Mouse (Mus musculus): ENCODE results near the gene Pithd1. TPM values are rescaled to one million over a fixed set of nuclear protein-coding genes. Genes with fewer than 3 reads are reported as not detected.
"Not testable (repeated sequence)": the region's sequence is repeated elsewhere in the genome, so short reads cannot be mapped to it uniquely, and the experiment has no call there.

Gene Pithd1
- total RNA-seq, 2 experiments from 2014 or later, result 17.0 to 19.4 TPM

GRCm38 (mm10) chr4:135995118-135995517 is 8.1 kb upstream of the Pithd1 start:
- intact Hi-C loops (cut with DNase I), result no loop called here
- no peak for DNase-seq

- intact Hi-C loops (cut with DNase I), result no loop called here
These were observed 6.9 kb upstream of the Pithd1 start for GRCm38 (mm10) chr4:135993941-135994340.

DNA sequence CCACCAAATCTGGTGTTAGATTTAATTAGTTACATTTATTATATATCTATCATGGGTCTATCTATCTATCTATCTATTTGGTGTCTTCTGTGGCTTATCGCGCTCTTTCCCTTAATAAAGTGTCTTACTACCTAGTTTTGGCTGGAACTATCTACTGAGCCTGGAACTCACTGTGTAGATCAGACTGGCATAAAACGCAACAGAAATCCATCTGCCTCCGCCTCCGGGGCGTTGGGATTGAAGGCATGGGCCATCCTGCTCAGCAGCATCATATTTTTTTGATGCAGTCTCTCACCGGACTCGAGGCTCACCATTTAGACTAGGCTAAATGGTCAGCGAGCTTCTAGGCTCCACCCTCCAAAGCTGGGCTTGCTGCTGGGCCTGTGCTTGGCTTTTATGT is 650 bp upstream of the Pithd1 start:
- no peak for DNase-seq
- intact Hi-C loops (cut with DNase I), result loop anchor here (5.0 kb wide), 1 partner anchor 65 kb away; the partner anchor contains the start of gene Rpl11

More at GRCm38 (mm10) chr4:135993941-135994340, 6.9 kb upstream of the Pithd1 start:
- DNase-seq, result no peak

- DNase-seq, result no peak
- intact Hi-C loops (cut with DNase I), result loop anchor here (5.0 kb wide), 1 partner anchor 66 kb away; the partner anchor contains the start of gene Rpl11
These were observed 642 bp downstream of the Pithd1 start for GRCm38 (mm10) chr4:135986301-135986942.

DNA sequence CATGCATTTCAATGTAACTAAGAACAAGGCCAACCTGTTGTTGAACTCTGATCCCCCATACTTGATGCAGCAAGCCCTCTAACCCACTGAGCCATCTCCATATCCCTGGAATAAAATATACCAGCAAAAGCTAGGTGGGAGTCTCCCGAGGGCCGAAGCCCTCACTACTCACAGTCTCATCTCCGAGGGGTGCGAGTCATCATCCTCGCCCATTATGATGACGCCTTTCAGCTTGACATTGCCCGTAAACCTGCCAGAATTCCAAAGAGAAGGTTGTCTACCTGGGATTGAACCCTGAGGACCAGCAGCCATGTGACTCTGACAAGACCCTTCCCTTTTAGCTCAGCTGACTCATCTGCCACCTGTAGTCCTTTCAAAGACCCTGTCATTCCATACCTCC is 1.3 kb downstream of the Pithd1 start:
- DNase-seq, result no peak
- intact Hi-C loops (cut with DNase I), result loop anchor here (5.0 kb wide), 1 partner anchor 67 kb away; the partner anchor contains the start of gene Rpl11

DNA sequence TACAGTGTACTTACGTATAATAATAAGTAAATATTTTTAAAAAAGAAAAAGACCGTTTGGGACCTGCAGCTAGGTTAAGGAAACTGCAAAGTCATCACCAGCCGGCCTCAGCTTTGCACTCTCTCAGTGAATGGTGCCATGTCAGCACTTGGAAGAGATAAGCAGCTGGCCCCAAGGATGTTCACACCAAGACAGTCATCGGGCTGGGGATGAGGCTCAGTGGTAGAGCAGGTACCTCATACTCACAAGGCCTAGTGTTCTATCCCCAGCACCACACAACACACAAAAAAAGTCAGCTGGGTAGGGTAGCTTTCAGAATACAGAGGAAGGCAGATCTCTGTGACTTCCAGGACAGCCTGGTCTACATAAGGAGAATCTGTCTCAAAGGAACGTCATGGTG is 1.9 kb downstream of the Pithd1 start:
- intact Hi-C loops (cut with DNase I), result loop anchor here (5.0 kb wide), 1 partner anchor 67 kb away; the partner anchor contains the start of gene Rpl11
- DNase-seq, result no peak

DNA sequence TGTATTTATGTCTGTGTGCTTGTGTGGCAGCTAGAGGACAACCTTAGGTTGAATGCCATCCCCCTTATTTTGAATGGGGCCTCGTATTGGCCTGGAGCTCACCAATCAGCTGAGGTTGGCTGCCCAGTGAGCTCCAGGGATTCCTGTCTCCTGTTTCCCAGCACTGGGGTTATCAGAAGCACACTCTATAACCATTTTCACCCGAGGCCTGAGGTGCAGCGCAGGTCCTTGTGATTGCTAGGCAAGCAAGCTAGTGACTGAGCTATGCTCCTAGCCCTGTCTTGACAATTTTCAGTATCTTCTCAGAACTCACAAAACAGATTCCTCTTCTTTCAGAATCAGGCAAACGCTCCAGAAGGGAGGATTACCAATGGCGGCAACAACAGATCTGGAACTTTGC is 2.5 kb downstream of the Pithd1 start:
- intact Hi-C loops (cut with DNase I), result no loop called here
- no peak for DNase-seq

- intact Hi-C loops (cut with DNase I), result no loop called here
- no peak for DNase-seq
These were observed 5.5 kb downstream of the Pithd1 start for GRCm38 (mm10) chr4:135981524-135982063.

GRCm38 (mm10) chr4:135980223-135980622 is 6.8 kb downstream of the Pithd1 start:
- intact Hi-C loops (cut with DNase I); DNase-seq: not testable (repeated sequence)

- intact Hi-C loops (cut with DNase I), result no loop called here
- DNase-seq, result no peak
These were observed 10.9 kb downstream of the Pithd1 start for GRCm38 (mm10) chr4:135976146-135976545.

GRCm38 (mm10) chr4:135972911-135973811 is 13.9 kb downstream of the Pithd1 start:
- intact Hi-C loops (cut with DNase I), result loop anchor here (5.0 kb wide), 1 partner anchor 79 kb away; the partner anchor contains the start of gene Rpl11
- DNase-seq, result no peak

DNA sequence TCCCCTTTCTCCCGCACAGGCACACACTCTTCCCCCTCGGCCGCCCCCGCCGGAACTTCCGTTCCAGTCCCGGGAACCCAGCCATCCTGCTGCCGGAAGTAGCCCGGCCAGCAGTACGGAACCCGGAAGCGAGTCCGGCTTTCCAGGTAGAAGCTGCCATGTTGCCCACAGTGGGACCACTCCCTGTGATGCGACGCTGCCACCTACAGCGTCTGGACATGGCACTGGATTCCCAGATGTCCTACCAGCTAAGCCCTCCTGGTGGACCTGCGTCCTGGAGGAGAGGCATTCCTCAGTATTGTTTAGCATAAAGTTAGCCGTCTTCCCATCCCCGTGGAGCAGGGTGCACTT is 14.5 kb downstream of the Pithd1 start, which contains the start of gene Lypla2:
TSS of gene Lypla2 (minus strand) at position 71 of the 351 bp plus-strand sequence.
- peak; percentile 90 to 94 for DNase-seq
- intact Hi-C loops (cut with DNase I), result loop anchor here (5.0 kb wide), 1 partner anchor 80 kb away; the partner anchor contains the start of gene Rpl11

DNA sequence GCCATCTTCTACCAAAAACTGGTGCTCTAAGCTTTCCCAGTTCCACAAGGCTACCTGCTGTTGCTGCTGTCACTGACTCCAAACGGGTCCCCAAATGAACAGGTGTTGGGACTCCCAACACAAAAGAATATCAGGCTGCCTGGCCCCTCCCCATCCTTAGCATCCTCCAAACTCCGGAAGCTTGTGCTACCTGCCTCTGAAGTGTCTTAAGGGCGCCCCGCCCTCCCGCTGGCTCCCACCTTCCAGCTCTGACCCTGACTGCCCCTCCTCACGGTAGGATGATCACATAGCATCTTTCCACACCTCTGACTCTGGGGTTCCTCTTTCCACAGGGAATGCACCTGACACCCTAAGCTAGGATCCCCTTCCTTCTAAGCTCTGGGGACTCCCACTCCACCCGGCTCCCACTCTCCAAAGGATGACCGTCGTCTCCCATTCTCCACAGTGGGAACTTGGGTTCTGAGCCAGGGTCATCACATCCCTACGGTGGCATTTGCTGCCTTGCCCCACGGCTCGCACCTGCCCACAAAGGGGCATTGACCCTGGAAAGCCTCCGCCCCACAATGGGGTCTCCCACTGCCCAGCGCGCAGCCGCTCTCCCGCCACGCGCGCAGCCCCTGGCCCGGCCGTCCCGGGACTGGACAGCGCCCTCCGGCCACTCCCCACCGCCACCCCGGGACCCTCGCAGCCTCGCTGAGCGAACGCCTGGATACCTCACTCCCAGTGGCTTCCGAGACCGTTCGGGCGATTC is 15.1 kb downstream of the Pithd1 start:
- DNase-seq, result no peak
- intact Hi-C loops (cut with DNase I), result loop anchor here (5.0 kb wide), 1 partner anchor 80 kb away; the partner anchor contains the start of gene Rpl11

- no peak for DNase-seq
- intact Hi-C loops (cut with DNase I), result loop anchor here (5.0 kb wide), 1 partner anchor 82 kb away; the partner anchor contains the start of gene Rpl11
These were observed 16.5 kb downstream of the Pithd1 start for GRCm38 (mm10) chr4:135970585-135970984.

GRCm38 (mm10) chr4:135969070-135969750 is 17.9 kb downstream of the Pithd1 start:
- no peak for DNase-seq
- intact Hi-C loops (cut with DNase I), result no loop called here

DNA sequence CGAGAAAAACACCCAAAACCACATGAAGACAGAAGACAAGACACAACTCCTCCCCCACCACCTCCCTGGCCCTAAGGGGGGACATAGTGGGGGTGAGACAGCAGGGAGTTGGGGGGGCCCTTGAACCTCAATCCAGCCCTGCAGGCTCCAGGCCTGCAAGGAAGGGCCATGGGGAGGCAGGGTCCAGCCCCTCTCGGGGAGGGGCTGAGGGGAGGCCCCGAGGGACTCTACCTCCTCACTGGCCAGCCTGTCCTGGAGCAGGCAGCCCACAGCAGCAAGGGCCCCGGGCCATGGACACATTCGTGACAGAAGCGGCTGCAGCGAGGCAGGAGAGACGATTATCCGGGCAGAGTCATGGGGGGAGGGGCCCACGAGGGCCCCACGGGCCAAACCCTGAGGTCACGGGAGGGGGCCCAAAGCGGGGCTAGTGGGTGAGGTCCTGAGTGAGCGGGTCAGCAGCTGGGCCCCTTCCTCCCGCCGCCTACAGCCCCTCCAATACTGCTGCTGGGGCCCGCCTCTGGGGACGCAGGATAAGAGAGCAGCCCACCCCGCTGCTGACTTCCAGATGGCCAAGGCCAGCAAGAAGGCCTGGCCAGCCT is 18.7 kb downstream of the Pithd1 start:
- DNase-seq, result no peak
- intact Hi-C loops (cut with DNase I), result no loop called here

DNA sequence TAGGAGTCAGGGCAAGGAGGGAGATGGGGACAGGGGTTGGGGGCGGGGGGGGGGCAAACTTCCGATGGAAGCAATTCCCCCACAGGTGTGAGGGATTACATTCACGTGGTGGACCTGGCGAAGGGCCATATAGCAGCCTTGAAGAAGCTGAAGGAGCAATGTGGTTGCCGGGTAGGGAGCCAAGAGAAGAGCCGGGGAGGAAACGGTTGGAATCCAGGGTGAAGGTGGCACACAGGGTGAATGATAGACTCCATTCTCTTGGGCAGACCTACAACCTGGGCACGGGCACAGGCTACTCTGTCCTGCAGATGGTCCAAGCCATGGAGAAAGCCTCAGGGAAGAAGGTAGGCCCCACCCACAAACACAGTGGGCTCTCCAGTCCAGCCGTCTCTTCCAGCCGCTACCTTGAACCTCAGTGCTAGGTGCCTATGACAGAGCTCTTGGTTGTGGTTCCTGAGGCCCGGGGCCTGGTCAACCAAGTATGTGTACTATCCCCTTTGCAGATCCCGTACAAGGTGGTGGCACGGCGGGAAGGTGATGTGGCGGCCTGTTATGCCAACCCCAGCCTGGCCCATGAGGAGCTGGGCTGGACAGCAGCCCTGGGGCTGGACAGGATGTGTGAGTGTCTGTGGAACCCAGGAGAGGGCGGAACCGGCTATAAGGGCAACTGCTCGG is 19.8 kb downstream of the Pithd1 start:
- intact Hi-C loops (cut with DNase I), result no loop called here
- DNase-seq, result no peak

DNA sequence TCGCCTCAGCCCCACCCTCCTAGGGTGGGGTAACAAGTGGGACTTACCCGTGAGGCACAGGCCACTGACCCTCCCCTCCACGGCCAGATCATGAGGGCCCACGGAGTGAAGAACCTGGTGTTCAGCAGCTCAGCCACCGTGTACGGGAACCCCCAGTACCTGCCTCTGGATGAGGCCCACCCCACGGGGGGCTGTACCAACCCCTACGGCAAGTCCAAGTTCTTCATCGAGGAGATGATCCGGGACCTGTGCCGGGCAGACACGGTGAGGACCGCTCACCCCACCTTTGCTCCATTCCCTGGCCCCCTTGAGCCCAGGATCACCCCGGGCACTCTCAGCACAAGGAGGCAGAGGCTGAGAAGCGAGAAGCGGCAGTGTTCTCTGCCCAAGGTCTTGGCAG is 20.8 kb downstream of the Pithd1 start:
- intact Hi-C loops (cut with DNase I), result no loop called here
- no peak for DNase-seq

GRCm38 (mm10) chr4:135965113-135965512 is 22.0 kb downstream of the Pithd1 start:
- no peak for DNase-seq
- intact Hi-C loops (cut with DNase I), result no loop called here

All from heart, postnatal 14 days (tissue).